Mouse (Mus musculus): ENCODE measurements around the gene 2510002D24Rik.

2510002D24Rik gene

DNA sequence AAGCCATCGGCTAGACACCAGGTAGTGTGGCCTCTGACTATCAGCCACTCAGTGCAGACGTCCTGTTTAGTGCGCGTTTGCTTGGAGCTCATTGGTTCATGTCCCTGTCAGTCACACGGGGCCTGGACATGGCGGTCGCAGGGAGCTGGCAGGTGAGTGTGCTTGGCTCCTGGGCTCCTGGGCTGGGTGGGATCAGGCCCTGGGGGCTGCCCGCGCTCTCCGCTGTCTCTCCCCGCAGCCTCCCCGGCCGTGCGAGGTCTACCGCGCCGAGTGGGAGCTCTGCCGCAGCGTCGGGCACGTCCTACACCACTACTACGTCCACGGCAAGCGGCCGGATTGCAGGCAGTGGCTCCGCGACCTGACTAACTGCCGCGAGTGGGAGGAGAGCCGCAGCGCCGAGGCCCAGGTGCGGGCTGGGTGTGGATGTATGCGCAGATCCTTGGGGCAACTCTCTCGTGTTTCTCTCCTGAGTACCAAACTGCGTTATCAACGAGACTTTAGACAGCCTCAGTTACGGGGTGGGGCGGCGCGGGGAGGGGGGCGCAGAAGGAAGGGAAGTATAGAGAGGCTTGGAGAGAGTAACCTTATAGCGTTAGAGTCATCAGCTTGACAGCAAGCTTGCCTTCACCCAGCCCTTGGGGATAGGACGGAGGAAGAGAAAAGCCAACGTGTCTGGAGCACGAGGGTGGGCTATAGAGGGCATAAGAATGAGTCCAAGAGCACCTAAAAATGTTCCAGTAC is at the start of gene 2510002D24Rik, which contains the start of gene Gm28539:
Gene 2510002D24Rik (plus strand): TSS at position 111 of the 741 bp plus-strand sequence.
Gene Gm28539 (plus strand): TSS at position 117 of the 741 bp plus-strand sequence.
- peak; percentile 91 for DNase-seq (ENCODE audit: low spot score)

GRCm38 (mm10) chr16:18786652-18787051 is 49.7 kb upstream of the 2510002D24Rik start:
- DNase-seq (ENCODE audit: low spot score) = no peak

DNA sequence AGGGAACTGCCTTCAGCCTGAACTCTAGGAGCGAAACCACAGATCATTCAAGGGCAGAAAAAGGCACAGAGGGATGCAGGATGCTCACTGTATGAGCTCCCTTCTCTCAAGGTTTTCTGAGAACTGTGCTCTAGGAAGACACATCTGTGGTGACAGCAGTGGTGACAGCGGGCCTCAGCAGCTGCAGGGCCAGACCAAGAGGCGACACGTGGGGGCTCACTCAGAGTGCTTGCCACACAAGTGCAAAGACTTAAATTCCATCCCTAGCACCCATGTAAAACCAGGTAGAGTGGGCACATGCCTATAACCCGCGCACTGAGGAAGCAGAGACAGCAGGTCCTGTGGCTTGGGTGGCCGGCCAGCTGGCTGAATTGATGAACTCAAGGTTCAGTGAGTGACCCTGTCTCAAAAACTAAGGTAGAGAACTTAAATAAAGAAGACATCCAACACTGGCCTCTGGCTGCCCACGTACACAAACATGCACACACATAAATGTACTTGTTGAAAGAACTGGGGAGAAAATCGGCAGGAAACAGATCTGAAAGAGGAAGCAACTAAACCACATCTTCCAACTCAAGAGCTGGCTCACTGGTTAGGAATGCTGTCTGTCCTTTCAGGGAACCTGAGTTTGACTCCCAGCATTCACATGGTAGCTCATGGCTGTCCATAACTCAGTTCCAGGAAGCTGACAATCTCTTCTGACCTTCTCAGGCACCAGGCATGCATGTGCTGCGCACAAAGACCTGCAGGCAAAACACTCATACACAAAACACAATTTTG is 47.6 kb upstream of the 2510002D24Rik start:
- DNase-seq (ENCODE audit: low spot score) = no peak

DNA sequence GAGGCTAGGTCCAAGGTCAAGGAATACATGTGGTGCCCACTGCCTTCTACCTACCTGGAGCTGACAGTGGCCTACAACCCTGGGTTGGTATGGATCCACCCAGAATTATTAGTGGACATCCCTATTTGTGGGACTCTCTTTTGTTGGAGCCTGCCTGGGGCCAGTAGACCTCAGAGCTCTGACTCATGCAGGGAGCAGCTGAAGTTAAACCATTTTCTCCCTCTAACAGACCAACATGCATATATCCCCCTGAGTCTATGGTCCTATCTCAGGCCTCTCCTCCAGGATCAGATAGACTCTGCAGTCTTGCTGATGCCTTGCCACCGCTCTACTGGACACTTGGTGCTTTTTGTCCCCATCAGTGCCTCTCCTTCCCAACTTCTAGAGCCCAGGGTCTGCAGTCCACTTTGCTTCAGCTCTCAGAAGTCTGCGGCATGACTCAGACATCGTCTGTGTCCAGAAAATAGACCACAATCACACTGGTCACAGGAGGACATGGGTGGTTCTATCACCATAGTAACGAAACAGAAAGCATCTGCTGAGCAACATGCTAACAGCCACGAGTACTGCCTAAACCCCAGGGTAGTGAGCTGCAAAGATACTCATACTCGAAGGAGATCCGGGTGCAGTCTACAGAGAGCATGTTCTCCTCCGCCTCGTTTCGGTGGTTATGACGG is 41.0 kb upstream of the 2510002D24Rik start:
- DNase-seq (ENCODE audit: low spot score) = no peak

DNA sequence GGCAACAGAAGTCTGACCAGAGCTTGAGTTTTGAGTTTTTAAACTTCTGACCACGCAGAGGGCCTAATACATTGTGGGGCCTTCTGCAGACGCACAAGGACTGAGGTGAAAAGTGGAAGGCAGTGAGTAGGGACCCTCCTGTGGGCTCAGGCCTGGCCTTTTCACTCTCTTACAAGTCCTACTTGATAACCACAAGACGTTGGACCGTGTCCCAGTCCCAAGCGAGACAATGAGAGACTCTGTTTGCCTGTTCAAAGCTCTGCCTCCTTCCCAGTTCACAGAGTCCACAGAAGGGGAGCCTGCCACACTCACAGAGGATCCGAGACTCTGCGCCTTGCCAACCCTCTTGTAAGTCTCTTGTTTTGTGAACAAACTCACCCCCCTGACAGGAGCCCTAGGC is 39.7 kb upstream of the 2510002D24Rik start:
- DNase-seq (ENCODE audit: low spot score) = no peak

DNA sequence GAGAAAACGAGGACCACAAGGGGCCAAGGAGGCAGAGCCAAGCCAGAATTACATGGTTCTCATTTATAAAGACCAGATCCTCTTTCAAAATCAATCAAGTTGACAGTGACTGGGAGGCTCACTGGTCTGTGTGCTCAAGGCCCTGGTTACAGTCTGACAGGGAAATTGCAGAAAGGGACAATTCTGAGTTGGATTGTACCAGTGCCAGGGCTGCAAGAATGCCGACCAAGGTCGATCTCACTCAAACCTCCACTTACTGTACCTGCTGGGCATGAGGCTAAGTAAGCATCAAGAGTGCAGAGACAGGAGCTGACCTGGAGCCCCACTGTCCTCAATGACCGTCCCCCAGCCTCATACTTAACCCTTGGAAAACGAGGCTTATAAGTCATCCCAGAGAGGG is 38.2 kb upstream of the 2510002D24Rik start:
- DNase-seq (ENCODE audit: low spot score) = no peak

DNA sequence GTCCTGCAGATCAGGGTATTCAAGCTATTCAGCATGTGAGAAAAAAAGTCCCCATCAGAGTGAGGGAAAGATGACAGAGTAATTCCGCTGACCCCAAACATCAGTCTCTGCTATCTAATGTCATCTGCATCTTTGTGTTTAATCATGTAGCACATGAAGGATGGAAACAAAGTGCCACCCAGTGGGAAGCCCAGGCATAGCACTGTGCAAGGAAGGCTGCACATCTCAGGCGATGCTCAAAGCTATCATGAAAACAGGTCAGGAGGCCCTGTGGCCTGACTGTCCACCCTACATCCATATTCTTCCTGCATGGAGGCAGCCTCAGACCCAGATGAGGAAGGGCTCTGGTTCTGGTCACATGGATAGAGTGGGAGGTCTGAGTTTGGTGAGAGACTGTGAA is 37.5 kb upstream of the 2510002D24Rik start:
- DNase-seq (ENCODE audit: low spot score) = peak; percentile 41

DNA sequence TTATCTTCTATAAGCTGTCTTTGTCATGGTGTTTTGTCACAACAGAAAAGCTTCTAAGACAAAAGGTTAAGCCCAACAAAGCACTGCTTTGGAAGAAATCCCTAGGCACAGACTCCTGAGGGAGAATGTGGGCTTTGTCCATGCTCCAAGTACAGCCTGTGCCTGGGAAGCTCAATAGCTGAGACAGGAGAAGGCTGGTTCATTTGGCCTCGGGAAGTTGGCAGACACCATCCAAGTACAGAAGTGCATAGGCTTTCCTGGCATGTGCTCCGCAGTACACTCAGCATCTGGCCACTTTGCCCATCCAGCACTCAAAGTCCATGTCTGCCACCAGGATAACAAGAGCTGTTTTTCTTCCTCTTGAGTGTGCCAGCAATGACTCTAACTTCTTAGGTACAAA is 30.6 kb upstream of the 2510002D24Rik start:
- no peak for DNase-seq (ENCODE audit: low spot score)

DNA sequence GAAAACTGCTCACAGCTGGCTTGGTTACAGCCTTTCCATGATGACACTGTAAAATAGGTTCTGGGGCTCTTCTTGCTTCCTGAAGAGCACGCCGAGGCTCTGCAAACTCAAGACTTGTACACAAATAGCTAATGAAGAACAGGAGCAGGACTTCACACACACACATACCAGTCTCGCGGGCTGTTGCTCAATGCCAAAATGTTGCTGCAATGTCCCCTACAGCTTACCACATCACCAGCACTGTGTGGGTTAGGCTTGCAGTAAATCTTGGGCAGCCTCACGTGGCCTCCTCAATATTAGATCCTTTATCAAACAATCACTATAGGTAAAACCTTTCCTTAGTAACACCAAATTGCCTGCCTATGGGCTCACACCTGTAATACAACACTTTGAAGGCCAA is 27.4 kb upstream of the 2510002D24Rik start:
- no peak for DNase-seq (ENCODE audit: low spot score)

- no peak for DNase-seq (ENCODE audit: low spot score)
Observed at GRCm38 (mm10) chr16:18811032-18811431, 25.3 kb upstream of the 2510002D24Rik start.

GRCm38 (mm10) chr16:18811468-18812384 is 24.7 kb upstream of the 2510002D24Rik start, which contains the start of the genes Ufd1 and Cdc45:
Gene Ufd1, plus strand, starts transcription at chr16:18811779.
Gene Cdc45, minus strand, starts transcription at chr16:18811987.
- peak; percentile 88 for DNase-seq (ENCODE audit: low spot score)

DNA sequence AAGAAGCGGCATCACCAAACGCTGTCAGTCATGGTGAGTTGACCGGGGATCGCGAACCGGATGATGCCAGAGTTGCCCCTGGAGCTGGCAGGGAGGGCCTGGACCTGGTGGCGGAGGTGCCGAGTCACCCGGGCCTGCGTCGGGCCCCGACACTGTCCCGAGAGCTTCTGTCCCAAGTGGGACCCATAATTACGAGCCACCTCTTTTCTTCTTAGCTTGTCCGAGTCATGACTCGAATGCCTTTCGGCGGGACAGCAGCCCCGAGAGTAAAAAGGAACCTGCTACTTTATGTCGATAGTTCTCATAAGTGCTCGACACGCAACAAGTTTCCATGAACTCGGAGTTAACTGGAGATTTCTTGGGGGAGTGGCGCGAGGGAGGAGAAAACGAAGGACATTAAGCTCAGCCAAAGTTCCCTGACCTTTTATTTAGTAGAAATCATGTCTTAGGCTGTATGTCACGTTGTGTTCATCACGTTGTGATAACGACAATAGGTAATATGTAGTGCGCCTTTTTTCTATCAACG is 23.9 kb upstream of the 2510002D24Rik start:
- no peak for DNase-seq (ENCODE audit: low spot score)

DNA sequence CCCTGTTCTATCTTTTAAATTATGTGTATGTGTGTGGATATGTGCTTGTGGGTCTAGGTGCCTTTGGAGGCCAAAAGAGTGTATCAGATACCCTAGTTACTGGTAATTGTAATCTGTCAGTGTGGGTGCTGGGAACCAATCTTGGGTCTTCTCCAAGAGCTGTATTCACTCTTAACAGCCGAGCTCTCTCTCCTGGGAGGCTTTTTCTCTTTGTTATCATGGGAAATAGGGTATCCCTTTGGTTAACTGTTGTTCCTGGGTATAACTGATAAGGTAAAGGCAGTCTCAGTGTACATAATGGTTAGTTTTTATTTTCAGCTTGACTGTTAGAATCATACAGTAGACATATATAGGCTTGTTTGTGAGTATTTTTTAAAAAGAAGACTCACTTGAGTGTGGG is 14.0 kb upstream of the 2510002D24Rik start:
- DNase-seq (ENCODE audit: low spot score) = no peak

DNA sequence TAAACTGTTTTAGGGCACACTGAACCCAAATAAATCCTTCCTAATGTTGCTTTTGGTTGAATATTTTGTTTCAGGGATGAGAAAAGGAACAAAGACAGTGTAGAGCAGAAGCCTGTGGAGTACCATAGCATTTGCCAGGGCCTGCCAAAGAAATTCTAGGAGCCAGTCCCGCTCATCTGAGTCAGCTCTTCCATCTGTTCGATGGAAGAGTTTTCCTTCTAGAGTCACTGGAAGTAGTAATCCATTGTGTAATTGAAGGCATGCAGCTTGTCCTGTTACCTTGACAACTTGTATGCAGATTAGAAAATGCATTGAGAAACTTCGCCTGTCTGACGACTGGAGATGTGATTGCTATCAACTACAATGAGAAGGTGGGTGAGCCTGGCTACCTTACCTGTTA is 13.5 kb upstream of the 2510002D24Rik start:
- DNase-seq (ENCODE audit: low spot score) = no peak

DNA sequence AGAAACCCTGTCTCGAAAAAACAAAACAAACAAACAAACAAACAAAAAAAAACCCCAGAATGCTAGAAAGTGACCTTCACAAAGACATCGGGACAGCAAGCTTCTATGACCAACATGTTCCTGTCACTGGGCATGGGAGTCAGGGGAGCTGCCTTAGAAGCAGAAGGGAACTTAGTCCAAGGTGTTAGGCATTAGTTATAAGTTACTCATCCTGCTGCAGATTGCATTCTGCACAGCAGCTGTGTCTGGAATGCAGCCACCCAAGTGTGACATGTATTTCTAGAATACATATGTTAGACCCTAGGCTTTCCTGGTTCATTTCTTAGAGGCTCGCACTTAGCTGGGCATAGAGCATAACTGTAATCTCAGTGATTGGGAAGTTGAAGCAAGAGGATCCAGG is 7.7 kb upstream of the 2510002D24Rik start:
- DNase-seq (ENCODE audit: low spot score) = no peak

GRCm38 (mm10) chr16:18829102-18829501 is 7.3 kb upstream of the 2510002D24Rik start:
- DNase-seq (ENCODE audit: low spot score) = no peak

GRCm38 (mm10) chr16:18833486-18833885 is 2.9 kb upstream of the 2510002D24Rik start:
- no peak for DNase-seq (ENCODE audit: low spot score)

GRCm38 (mm10) chr16:18836073-18836467 is 308 bp upstream of the 2510002D24Rik start:
- no peak for DNase-seq (ENCODE audit: low spot score)

- DNase-seq (ENCODE audit: low spot score) = no peak
Observed at GRCm38 (mm10) chr16:18838346-18838745, 2.0 kb downstream of the 2510002D24Rik start.

DNA sequence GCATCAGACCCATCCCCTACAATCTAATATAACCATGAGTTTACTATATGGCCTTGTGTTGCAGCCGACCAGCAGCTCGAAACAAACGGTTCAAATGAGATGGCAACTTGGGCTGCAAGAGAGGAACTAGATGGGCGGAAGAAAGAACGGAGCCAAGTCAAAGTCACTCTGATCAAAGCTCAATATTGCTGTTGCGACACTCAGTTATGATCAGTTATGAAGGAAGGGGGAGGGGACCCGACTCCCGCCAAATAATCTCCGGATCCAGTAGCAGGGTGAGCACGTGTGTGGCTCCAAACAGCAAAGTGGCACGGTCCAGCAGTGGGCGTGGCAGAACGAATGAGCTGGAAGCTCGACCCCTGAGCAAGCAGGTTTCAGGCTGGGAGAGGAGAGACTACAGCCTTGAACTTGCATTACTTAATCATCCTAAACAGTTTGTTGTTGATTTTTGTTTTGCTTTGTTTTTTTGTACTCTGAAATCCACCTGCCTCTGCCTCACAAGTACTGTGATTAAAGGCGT is 10.0 kb downstream of the 2510002D24Rik start:
- DNase-seq (ENCODE audit: low spot score) = no peak

Measured in left cerebral cortex, adult 11 months (tissue).